Mouse (Mus musculus) mouse embryonic stem cell (cell line): ENCODE results near the gene Gabrr2.

ENCODE experiments used
- in situ Hi-C, 2 experiments: fragments of 300-500 bp; cut with MboI; formaldehyde crosslinking; loops; 1 replicate in 1 of 2; 3 replicates in 1 of 2; pipeline ENCODE4 v1.14.3; 2019 to 2020; ENCODE audit warnings: low sequenced_read_pairs in 2 of 2, low pct_unique_long_range_greater_than_20kb in 1 of 2, mixed read lengths in 1 of 2; ENCODE audit not compliant: unreplicated experiment in 1 of 2

Gene Gabrr2

GRCm38 (mm10) chr4:33067331-33067730 is 4.5 kb downstream of the Gabrr2 start:
- in situ Hi-C loops = no loop called here

GRCm38 (mm10) chr4:33067826-33068225 is 5.0 kb downstream of the Gabrr2 start:
- in situ Hi-C loops = no loop called here

GRCm38 (mm10) chr4:33068894-33069293 is 6.1 kb downstream of the Gabrr2 start:
- in situ Hi-C loops = no loop called here

- in situ Hi-C loops = no loop called here
These were observed 7.5 kb downstream of the Gabrr2 start for GRCm38 (mm10) chr4:33070326-33070725.

GRCm38 (mm10) chr4:33071337-33071736 is 8.5 kb downstream of the Gabrr2 start:
- in situ Hi-C loops = no loop called here

GRCm38 (mm10) chr4:33072526-33073161 is 9.8 kb downstream of the Gabrr2 start:
- in situ Hi-C loops = no loop called here

- in situ Hi-C loops = no loop called here
These were observed 11.6 kb downstream of the Gabrr2 start for GRCm38 (mm10) chr4:33074406-33074805.

GRCm38 (mm10) chr4:33074851-33075250 is 12.1 kb downstream of the Gabrr2 start:
- in situ Hi-C loops = no loop called here

- in situ Hi-C loops = no loop called here
These were observed 13.2 kb downstream of the Gabrr2 start for GRCm38 (mm10) chr4:33075776-33076524.

GRCm38 (mm10) chr4:33077161-33077560 is 14.4 kb downstream of the Gabrr2 start:
- in situ Hi-C loops = no loop called here

GRCm38 (mm10) chr4:33077724-33078123 is 14.9 kb downstream of the Gabrr2 start:
- in situ Hi-C loops = no loop called here

GRCm38 (mm10) chr4:33078492-33078891 is 15.7 kb downstream of the Gabrr2 start:
- in situ Hi-C loops = no loop called here

GRCm38 (mm10) chr4:33099118-33099694 is 36.4 kb downstream of the Gabrr2 start:
- in situ Hi-C loops = no loop called here

GRCm38 (mm10) chr4:33109720-33110458 is 47.1 kb downstream of the Gabrr2 start:
- in situ Hi-C loops = loop anchor here in 1 of 2 experiments (10.0 kb wide), 2 partner anchors 335 to 525 kb away; no protein-coding TSS in a partner anchor

GRCm38 (mm10) chr4:33110845-33111244 is 48.0 kb downstream of the Gabrr2 start:
- in situ Hi-C loops = loop anchor here in 1 of 2 experiments (10.0 kb wide), 2 partner anchors 336 to 526 kb away; no protein-coding TSS in a partner anchor

GRCm38 (mm10) chr4:33111358-33111757 is 48.6 kb downstream of the Gabrr2 start:
- in situ Hi-C loops = loop anchor here in 1 of 2 experiments (10.0 kb wide), 2 partner anchors 337 to 527 kb away; no protein-coding TSS in a partner anchor

GRCm38 (mm10) chr4:33112866-33113265 is 50.1 kb downstream of the Gabrr2 start:
- in situ Hi-C loops = loop anchor here in 1 of 2 experiments (10.0 kb wide), 2 partner anchors 338 to 528 kb away; no protein-coding TSS in a partner anchor

GRCm38 (mm10) chr4:33119118-33119517 is 56.3 kb downstream of the Gabrr2 start:
- in situ Hi-C loops = loop anchor here in 1 of 2 experiments (10.0 kb wide), 2 partner anchors 344 to 534 kb away; no protein-coding TSS in a partner anchor
